Mouse (Mus musculus): ENCODE results near the gene Cdhr5. TPM values are rescaled to one million over a fixed set of nuclear protein-coding genes. Genes with fewer than 3 reads are reported as not detected.

Gene Cdhr5
- total RNA-seq, 1 experiment = 0.13 TPM

- Histone ChIP-seq H3K27ac (ENCODE audit: insufficient read depth, low read depth, low read length, poor library complexity, severe bottlenecking) (no peak overlapping the region), H3K4me1 (ENCODE audit: control insufficient read depth in 2 of 2, insufficient read depth in 2 of 2, low read length in 2 of 2, poor library complexity in 1 of 2) (peaks cover 3% of the 10 kb centered on the region in 2 experiments; a peak in 2 of 4 replicates), H3K9me3 (ENCODE audit: control insufficient read depth, insufficient read depth, low read depth, low read length) (no peaks in the 10 kb centered on the region), H3K9ac (ENCODE audit: insufficient read depth, low read depth, low read length, poor library complexity, severe bottlenecking) (no peak overlapping the region), H3K36me3 (ENCODE audit: control insufficient read depth, insufficient read depth, low read length, poor library complexity, severe bottlenecking) (peaks cover 50% of the 10 kb centered on the region), H3K4me3 (ENCODE audit: insufficient read depth in 1 of 2, low read depth in 1 of 2, low read length in 2 of 2, poor library complexity in 1 of 2, severe bottlenecking in 1 of 2) (no peak overlapping the region)
- TF ChIP-seq HCFC1 (IDR thresholded peaks at IDR 0.05; ENCODE audit: borderline replicate concordance, insufficient read depth, low read length) (no peak), CHD2 (IDR thresholded peaks at IDR 0.05; ENCODE audit: low read depth, low read length) (no peak), ZC3H11A (IDR thresholded peaks at IDR 0.05; ENCODE audit: borderline replicate concordance, low read depth, low read length) (no peak), ZNF384 (IDR thresholded peaks at IDR 0.05; ENCODE audit: low read depth, low read length) (no peak), MAFK (IDR thresholded peaks at IDR 0.05; ENCODE audit: insufficient read depth, low read depth, low read length) (no peak)
- DNase-seq (ENCODE audit: low read depth, low spot score) = no peak
- in situ Hi-C loops (cut with MboI; ENCODE audit: low sequenced_read_pairs in 2 of 2, unreplicated experiment in 2 of 2) = no loop called here
These were observed 39.4 kb upstream of the Cdhr5 start for GRCm38 (mm10) chr7:141315974-141316373.

- Histone ChIP-seq H3K4me1 (ENCODE audit: control insufficient read depth in 2 of 2, insufficient read depth in 2 of 2, low read length in 2 of 2, poor library complexity in 1 of 2) (peaks cover 3% of the 10 kb centered on the region in 2 experiments; a peak in 2 of 4 replicates), H3K9ac (ENCODE audit: insufficient read depth, low read depth, low read length, poor library complexity, severe bottlenecking) (no peak overlapping the region), H3K9me3 (ENCODE audit: control insufficient read depth, insufficient read depth, low read depth, low read length) (no peaks in the 10 kb centered on the region), H3K4me3 (ENCODE audit: insufficient read depth in 1 of 2, low read depth in 1 of 2, low read length in 2 of 2, poor library complexity in 1 of 2, severe bottlenecking in 1 of 2) (no peak overlapping the region), H3K36me3 (ENCODE audit: control insufficient read depth, insufficient read depth, low read length, poor library complexity, severe bottlenecking) (peaks cover 54% of the 10 kb centered on the region), H3K27ac (ENCODE audit: insufficient read depth, low read depth, low read length, poor library complexity, severe bottlenecking) (no peak overlapping the region)
- no peak for TF ChIP-seq ZNF384 (IDR thresholded peaks at IDR 0.05; ENCODE audit: low read depth, low read length)
- TF ChIP-seq MAFK (IDR thresholded peaks at IDR 0.05; ENCODE audit: insufficient read depth, low read depth, low read length) = no peak
- TF ChIP-seq HCFC1 (IDR thresholded peaks at IDR 0.05; ENCODE audit: borderline replicate concordance, insufficient read depth, low read length) = no peak
- no peak for TF ChIP-seq ZC3H11A (IDR thresholded peaks at IDR 0.05; ENCODE audit: borderline replicate concordance, low read depth, low read length)
- TF ChIP-seq CHD2 (IDR thresholded peaks at IDR 0.05; ENCODE audit: low read depth, low read length) = no peak
- in situ Hi-C loops (cut with MboI; ENCODE audit: low sequenced_read_pairs in 2 of 2, unreplicated experiment in 2 of 2) = no loop called here
- no peak for DNase-seq (ENCODE audit: low read depth, low spot score)
These were observed 38.5 kb upstream of the Cdhr5 start for GRCm38 (mm10) chr7:141315076-141315475.

- Histone ChIP-seq H3K4me3 (ENCODE audit: insufficient read depth in 1 of 2, low read depth in 1 of 2, low read length in 2 of 2, poor library complexity in 1 of 2, severe bottlenecking in 1 of 2) (no peak overlapping the region), H3K36me3 (ENCODE audit: control insufficient read depth, insufficient read depth, low read length, poor library complexity, severe bottlenecking) (peaks cover 58% of the 10 kb centered on the region), H3K27ac (ENCODE audit: insufficient read depth, low read depth, low read length, poor library complexity, severe bottlenecking) (no peak overlapping the region), H3K9ac (ENCODE audit: insufficient read depth, low read depth, low read length, poor library complexity, severe bottlenecking) (no peak overlapping the region), H3K9me3 (ENCODE audit: control insufficient read depth, insufficient read depth, low read depth, low read length) (no peaks in the 10 kb centered on the region), H3K4me1 (ENCODE audit: control insufficient read depth in 2 of 2, insufficient read depth in 2 of 2, low read length in 2 of 2, poor library complexity in 1 of 2) (0 out of 4 replicates have a peak, but pooled peaks cover 0 to under 1% of the 10 kb centered on the region in 2 experiments)
- DNase-seq (ENCODE audit: low read depth, low spot score) = no peak
- TF ChIP-seq MAFK (IDR thresholded peaks at IDR 0.05; ENCODE audit: insufficient read depth, low read depth, low read length) = no peak
- no peak for TF ChIP-seq ZC3H11A (IDR thresholded peaks at IDR 0.05; ENCODE audit: borderline replicate concordance, low read depth, low read length)
- no peak for TF ChIP-seq ZNF384 (IDR thresholded peaks at IDR 0.05; ENCODE audit: low read depth, low read length)
- TF ChIP-seq HCFC1 (IDR thresholded peaks at IDR 0.05; ENCODE audit: borderline replicate concordance, insufficient read depth, low read length) = no peak
- TF ChIP-seq CHD2 (IDR thresholded peaks at IDR 0.05; ENCODE audit: low read depth, low read length) = no peak
- in situ Hi-C loops (cut with MboI; ENCODE audit: low sequenced_read_pairs in 2 of 2, unreplicated experiment in 2 of 2) = loop anchor here in 1 of 2 experiments (5.0 kb wide), 1 partner anchor 72 kb away; no protein-coding TSS in a partner anchor
These were observed 37.8 kb upstream of the Cdhr5 start for GRCm38 (mm10) chr7:141314416-141314815.

- peaks cover 53% of the 10 kb centered on the region for H3K36me3 ChIP-seq (ENCODE audit: control insufficient read depth, insufficient read depth, low read length, poor library complexity, severe bottlenecking)
- no peak overlapping the region for H3K9ac ChIP-seq (ENCODE audit: insufficient read depth, low read depth, low read length, poor library complexity, severe bottlenecking)
- H3K4me3 ChIP-seq (ENCODE audit: insufficient read depth in 1 of 2, low read depth in 1 of 2, low read length in 2 of 2, poor library complexity in 1 of 2, severe bottlenecking in 1 of 2) = no peak overlapping the region
- H3K9me3 ChIP-seq (ENCODE audit: control insufficient read depth, insufficient read depth, low read depth, low read length) = no peaks in the 10 kb centered on the region
- no peak overlapping the region for H3K27ac ChIP-seq (ENCODE audit: insufficient read depth, low read depth, low read length, poor library complexity, severe bottlenecking)
- TF ChIP-seq ZNF384 (IDR thresholded peaks at IDR 0.05; ENCODE audit: low read depth, low read length) (no peak), HCFC1 (IDR thresholded peaks at IDR 0.05; ENCODE audit: borderline replicate concordance, insufficient read depth, low read length) (no peak), ZC3H11A (IDR thresholded peaks at IDR 0.05; ENCODE audit: borderline replicate concordance, low read depth, low read length) (no peak), MAFK (IDR thresholded peaks at IDR 0.05; ENCODE audit: insufficient read depth, low read depth, low read length) (no peak), CHD2 (IDR thresholded peaks at IDR 0.05; ENCODE audit: low read depth, low read length) (no peak)
- in situ Hi-C loops (cut with MboI; ENCODE audit: low sequenced_read_pairs in 2 of 2, unreplicated experiment in 2 of 2) = no loop called here
- no peaks in the 10 kb centered on the region for H3K4me1 ChIP-seq (ENCODE audit: control insufficient read depth in 2 of 2, insufficient read depth in 2 of 2, low read length in 2 of 2, poor library complexity in 1 of 2)
- DNase-seq (ENCODE audit: low read depth, low spot score) = no peak
These were observed 28.0 kb upstream of the Cdhr5 start for GRCm38 (mm10) chr7:141304537-141304936.
